Mouse (Mus musculus): ENCODE results near the gene St6galnac3.

The St6galnac3 gene

GRCm38 (mm10) chr3:153353313-153354103 lies 371.5 kb downstream of the St6galnac3 start:
- no peak for DNase-seq (ENCODE audit: low spot score)

- no peak for DNase-seq (ENCODE audit: low spot score)
These were observed 375.0 kb downstream of the St6galnac3 start for GRCm38 (mm10) chr3:153349981-153350380.

GRCm38 (mm10) chr3:153348797-153349465 lies 376.0 kb downstream of the St6galnac3 start:
- no peak for DNase-seq (ENCODE audit: low spot score)

GRCm38 (mm10) chr3:153344979-153345378 lies 380.0 kb downstream of the St6galnac3 start:
- DNase-seq (ENCODE audit: low spot score): no peak

- no peak for DNase-seq (ENCODE audit: low spot score)
These were observed 385.0 kb downstream of the St6galnac3 start for GRCm38 (mm10) chr3:153339940-153340339.

- DNase-seq (ENCODE audit: low spot score): no peak
These were observed 385.9 kb downstream of the St6galnac3 start for GRCm38 (mm10) chr3:153339091-153339490.

GRCm38 (mm10) chr3:153337779-153338178 lies 387.2 kb downstream of the St6galnac3 start:
- DNase-seq (ENCODE audit: low spot score): no peak

GRCm38 (mm10) chr3:153337221-153337620 lies 387.8 kb downstream of the St6galnac3 start:
- no peak for DNase-seq (ENCODE audit: low spot score)

- no peak for DNase-seq (ENCODE audit: low spot score)
These were observed 390.7 kb downstream of the St6galnac3 start for GRCm38 (mm10) chr3:153334152-153334825.

- DNase-seq (ENCODE audit: low spot score): no peak
These were observed 400.7 kb downstream of the St6galnac3 start for GRCm38 (mm10) chr3:153324307-153324706.

- no peak for DNase-seq (ENCODE audit: low spot score)
These were observed 401.5 kb downstream of the St6galnac3 start for GRCm38 (mm10) chr3:153323446-153323845.

- no peak for DNase-seq (ENCODE audit: low spot score)
These were observed 411.4 kb downstream of the St6galnac3 start for GRCm38 (mm10) chr3:153313583-153313982.

- DNase-seq (ENCODE audit: low spot score): no peak
These were observed 411.8 kb downstream of the St6galnac3 start for GRCm38 (mm10) chr3:153313167-153313566.

- no peak for DNase-seq (ENCODE audit: low spot score)
These were observed 413.0 kb downstream of the St6galnac3 start for GRCm38 (mm10) chr3:153312006-153312405.

- DNase-seq (ENCODE audit: low spot score): no peak
These were observed 416.6 kb downstream of the St6galnac3 start for GRCm38 (mm10) chr3:153308379-153308778.

- DNase-seq (ENCODE audit: low spot score): no peak
These were observed 419.8 kb downstream of the St6galnac3 start for GRCm38 (mm10) chr3:153305153-153305552.

- no peak for DNase-seq (ENCODE audit: low spot score)
These were observed 422.6 kb downstream of the St6galnac3 start for GRCm38 (mm10) chr3:153302376-153302775.

- DNase-seq (ENCODE audit: low spot score): no peak
These were observed 428.5 kb downstream of the St6galnac3 start for GRCm38 (mm10) chr3:153296375-153297068.

- no peak for DNase-seq (ENCODE audit: low spot score)
These were observed 432.1 kb downstream of the St6galnac3 start for GRCm38 (mm10) chr3:153292853-153293252.

GRCm38 (mm10) chr3:153292363-153292762 lies 432.6 kb downstream of the St6galnac3 start:
- no peak for DNase-seq (ENCODE audit: low spot score)

GRCm38 (mm10) chr3:153291406-153292045 lies 433.4 kb downstream of the St6galnac3 start:
- no peak for DNase-seq (ENCODE audit: low spot score)

- no peak for DNase-seq (ENCODE audit: low spot score)
These were observed 435.0 kb downstream of the St6galnac3 start for GRCm38 (mm10) chr3:153289971-153290370.

All from ovary, adult 18-20 months (tissue).